Mouse (Mus musculus) urinary bladder, adult 2 months (tissue): ENCODE measurements at regions not wholly inside any gene's neighbourhood (a gene's known extent, or its start where the extent isn't known, plus 50 kb on each side); places are given as distances from the start of the nearest gene placed in this dataset.

Experiments used
- DNase-seq: peaks from one replicate; pipeline ENCODE4 v3.0.0; 2022; ENCODE audit warnings: low spot score

DNA sequence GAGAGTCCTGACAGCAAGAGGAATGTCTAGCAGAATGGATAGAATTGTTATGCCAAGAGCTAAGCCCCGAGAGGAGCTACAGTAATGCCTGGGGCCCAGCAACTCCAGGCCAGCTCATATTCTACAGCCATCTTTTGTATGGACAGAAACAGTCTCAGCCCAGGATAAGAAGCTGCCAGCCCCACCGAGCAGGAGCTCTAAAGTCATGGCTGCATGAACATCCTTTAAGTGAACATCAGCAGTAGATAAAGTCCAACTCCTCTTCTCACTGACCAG lies 141.6 kb upstream of the Snx19 start:
- no peak for DNase-seq

DNA sequence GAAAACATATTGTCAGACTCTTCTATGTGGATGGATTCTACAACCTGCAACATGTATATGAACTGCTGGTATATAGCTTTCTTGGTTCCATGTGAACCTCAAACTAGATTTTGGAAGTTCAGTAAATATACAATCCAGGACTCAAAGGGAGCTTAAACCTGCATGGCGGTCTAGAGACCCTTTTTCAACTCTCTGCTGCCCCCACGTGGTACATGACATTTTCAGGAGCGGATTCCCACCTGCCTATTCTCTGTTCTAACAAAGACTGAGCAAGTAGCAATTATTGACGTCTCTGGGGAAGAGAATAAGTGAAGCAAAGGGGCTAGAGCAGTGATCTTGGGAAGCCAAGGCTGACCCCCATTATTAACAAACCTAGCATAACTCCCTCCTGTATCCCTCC lies 127.1 kb upstream of the Snx19 start:
- no peak for DNase-seq

DNA sequence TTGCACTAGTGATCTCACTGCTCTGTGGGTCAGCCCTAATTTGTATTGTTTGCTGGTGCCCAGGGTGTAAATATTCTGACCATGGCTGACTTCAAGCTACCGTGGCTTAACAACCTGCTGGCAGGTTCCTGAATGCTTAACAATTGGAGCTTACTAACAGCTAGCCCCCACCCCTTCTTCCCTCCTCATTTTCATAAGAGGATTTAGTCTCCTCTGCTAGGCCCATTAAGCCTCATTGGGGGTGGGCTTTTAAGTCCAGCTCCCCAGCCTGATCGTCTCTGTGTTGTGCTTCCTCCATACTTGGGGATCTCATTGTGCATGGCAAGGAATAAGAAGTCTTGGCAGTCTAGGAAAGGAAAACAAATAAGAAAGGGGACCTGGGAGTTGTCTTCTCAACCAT lies 118.6 kb upstream of the Snx19 start:
- DNase-seq, result no peak

DNA sequence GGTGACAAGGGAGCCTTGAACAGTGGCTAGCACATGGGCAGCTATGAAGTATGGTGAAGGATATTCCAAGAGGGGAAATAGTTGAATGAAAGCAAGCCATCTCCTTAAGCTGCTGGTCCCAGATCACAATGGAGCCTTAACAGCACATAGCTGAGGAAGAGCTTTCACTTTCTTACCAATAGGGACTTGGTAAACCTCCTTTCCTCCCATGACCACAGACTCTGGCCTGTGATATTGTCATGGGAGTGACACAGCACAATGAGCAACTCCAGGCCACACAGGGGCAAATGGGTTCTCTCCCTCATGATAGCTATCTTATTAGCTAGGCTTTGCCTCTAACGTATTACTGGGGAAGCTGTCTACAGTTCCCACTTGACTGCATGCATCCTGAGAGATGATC lies 113.5 kb upstream of the Snx19 start:
- no peak for DNase-seq

DNA sequence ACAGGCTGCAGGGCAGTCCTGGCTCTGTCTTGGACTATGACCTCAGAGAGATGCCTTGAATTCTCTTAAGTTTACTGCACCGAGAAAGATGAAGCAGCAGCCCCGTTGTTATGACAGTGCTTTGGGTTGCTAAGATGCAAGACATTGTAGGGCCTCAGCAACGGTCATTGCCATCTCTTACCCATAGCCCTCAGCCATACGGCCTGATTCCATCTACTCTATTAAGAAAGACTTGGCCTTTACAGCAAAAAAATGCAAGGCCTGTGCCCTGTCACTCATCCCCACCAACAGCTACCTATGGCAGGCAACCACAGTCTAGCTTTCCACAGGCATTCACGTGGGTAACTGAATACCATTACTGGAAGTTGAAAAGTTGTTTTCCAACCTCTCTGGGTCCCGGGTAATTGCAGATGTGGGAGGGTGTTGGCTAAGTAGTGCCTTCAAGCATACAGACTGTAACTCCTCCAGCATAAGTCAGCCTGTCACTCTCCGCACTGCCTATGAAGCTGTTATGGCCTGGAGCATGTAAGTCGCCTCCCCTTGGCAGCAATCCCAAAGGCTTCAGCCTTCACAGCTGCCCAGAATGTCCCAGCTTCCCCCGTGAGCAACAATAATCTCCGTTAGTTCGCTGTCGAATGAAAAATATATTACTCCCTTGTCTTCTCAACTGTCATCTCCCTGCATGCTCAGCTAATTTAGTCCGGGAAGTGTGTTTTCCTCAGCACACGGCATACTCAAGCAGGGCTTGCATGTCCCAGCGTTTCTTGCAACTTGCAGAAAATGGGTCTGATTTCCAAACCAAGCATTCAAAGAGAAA lies 112.3 kb upstream of the Snx19 start:
- DNase-seq, result no peak

DNA sequence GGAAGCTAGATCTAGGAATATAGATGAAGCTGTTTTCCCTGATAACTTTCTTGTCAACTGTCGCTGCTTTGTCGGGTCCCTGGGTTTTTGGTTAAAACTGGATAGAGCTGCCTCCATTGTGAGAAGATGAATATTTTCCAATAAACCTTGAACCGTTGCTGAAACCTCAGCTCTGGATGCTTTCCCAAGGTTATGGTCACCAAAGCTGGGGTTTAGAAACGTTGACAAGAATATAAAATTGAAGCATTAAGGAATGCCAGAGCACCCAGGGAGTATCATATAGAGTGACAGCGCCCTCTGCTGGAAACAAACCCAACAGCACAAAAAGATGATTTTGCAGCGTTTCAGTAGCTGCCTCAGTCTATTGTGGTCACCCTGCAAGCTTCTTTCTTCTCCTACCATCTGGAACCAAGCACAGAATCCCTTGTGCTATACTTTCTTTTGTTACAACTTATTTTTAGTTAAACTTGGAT lies 111.7 kb upstream of the Snx19 start:
- DNase-seq, result no peak

DNA sequence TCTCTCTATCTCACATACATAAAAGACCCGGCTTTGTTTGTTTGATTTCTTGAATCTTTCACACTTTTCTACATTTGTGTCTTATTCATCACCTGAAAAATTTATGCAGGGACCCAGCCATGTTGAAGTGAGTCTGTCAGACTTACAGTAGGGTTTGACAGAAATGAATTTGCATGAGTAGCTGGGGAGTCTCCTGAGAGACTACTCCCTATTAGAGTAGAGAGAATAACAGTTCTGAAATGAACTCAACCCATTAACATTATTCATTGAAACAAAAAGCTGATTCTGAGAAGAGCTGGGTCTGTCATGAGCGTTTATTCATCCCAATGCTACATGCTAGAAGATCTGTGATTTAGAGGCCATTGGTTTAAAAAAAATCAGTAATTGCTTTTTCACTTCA lies 82.0 kb upstream of the Snx19 start:
- DNase-seq, result no peak

DNA sequence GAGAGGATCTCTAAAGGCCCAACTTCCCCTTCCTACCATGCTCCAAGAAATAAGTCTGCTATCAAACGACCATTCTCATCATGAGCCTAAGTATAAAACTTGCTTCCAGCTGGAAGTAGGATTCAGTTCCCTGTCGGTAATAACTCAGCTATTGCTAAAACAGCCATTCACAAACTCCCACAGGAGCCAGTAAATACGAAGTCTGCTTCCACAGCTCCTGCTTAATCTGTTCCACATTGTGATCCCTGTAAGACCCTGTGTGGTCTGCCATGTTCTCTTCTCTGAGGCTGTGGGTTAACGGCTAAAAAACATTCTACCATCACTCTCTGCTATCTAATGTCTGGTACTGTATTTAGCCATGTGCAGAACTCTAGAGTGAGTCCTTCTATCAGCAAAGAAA lies 72.9 kb upstream of the Snx19 start:
- no peak for DNase-seq

DNA sequence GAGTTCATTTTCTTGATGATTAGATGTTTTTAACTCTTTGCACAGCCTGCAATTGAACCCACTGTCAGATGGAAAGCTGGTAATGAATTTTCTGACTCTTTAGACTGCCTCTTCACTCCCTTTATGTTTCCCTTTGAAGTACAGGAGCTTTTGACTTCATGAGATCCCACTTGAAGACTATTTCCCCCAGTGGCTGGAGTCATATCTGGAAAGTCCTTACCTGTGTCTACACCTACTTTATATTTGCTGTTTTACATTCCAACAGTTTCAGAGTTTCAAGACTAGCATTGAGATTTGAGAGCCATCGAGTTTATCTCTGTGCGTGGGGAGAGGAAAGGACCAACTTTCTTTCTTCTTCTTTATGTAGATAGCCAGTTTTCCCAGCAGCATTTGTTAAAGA lies 71.3 kb upstream of the Snx19 start:
- no peak for DNase-seq

DNA sequence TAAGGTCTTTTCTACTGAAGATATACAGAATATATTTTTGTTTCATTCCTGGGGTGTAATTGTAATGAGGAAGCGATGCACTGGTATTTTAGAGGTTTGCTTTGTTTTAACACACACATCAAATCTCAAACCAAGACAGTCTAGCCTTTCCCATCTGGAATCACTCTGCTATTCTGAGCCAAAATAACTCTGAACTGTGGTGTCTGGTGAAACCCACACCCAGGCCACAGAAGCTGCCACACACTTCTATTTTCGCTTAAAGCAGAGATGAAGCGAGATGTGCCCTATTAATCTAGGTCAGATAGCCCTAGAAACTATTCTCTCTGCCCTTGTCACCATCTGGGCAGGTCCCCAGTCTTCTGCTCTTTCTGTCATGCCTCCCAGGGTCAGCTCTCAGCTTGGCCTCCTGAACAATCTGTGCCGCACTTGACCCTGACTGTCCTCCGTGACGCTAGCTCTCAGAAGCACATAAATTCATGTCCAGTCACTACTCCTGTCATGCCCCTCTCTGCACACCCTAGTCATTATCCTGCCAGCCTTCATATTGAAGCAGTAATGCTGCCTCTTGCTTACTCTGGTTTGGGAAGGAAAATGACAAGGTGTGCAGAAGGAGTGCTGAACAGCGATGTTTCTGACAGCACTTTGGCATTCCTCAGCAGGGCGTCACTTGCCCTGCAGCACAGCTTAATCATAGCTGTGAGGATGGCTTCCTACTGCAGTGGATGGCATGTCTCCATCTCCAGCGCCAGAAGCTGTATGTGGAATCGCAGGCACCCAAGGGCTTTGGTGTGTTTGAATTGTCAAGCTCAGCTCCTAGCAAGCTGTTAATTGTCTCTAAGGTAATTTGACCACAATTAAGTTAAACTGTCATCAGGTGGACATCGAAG lies 57.1 kb upstream of the Snx19 start:
- DNase-seq, result no peak

DNA sequence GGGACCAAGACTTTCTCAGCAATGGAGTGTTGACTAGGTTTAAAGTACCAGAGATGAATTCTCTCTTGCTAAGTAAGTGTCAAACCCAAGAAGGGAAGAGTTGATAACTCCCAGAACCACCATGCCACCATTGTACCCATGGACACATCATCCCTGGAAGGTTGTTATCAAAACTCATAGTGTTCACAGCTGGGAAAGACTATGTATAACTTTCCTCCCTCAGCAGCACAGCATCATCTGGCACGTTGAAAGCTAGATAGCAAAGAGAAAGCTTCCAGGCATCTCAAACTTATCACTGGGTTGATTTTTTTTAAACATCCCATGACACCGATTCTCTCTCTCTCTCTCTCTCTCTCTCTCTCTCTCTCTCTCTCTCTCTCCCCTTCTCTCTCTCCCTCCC lies 56.1 kb upstream of the Snx19 start:
- DNase-seq, result no peak

DNA sequence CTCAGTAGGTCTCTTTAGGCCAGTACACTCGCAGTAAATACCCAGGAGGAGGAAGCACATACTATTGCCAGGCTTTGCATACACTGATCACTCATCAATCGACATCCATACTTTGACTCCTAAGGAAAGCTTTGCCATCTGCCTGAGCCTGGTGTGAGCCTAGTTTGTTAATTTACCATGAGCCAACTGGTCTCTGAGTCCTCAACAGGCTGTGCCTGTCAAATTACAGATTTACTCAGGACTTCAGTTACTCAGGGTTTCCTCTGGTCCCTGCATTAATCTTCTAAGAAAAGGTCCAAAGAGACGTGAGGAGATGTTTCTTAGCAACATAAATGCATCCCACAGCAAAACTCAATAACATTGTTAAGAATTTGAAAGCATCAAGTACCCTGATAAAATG lies 50.0 kb upstream of the Snx19 start:
- DNase-seq, result no peak
